17 mouse cellular contexts compared by ENCODE assay signal in the genomic region with DNA sequence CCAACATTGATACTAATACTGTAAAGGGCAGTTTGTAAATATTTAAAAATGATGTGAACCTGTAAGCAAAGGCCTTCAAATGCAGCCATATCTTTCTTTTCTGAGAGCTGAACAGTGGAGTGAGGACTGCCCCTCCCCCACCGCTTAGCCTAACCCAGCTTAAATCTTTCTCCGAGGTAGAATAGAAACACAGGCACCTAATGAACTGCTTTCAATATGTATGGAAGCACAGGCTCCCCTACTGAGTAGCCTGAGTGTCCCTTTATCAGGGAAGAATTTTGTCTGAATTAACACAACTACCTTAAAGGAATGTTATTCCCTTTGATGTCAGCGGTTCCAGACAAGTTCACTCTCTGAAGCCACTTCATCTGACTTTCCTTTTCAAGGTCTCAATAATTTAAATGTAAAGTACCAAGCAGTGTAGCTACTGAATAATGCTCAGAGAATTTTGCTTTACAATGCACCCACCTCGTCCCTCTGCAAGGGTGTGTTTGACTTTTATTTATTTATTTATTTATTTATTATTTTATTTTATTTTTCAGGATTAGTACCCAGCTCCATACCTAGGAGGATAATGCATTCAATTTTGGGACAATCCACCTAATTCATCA. TPM values are rescaled to one million over a fixed set of nuclear protein-coding genes. Genes with fewer than 3 reads are reported as not detected.
DNase-seq lines count a peak whose midpoint lies in the region; ATAC-seq and TF ChIP-seq lines count a peak whose summit lies in the region.
"Had no signal": no experiment of that assay in that cellular context is flagged by ENCODE, and none has a peak within 500 bp of the region (broad histone marks: within the 10 kb centered on the region; RNA-seq: fewer than 3 reads in every experiment).

No protein-coding gene starts in this region.

- no peak for ATAC-seq in heart, embryonic 13.5 days (ENCODE audit: extremely low read depth, insufficient number of reproducible peaks, low FRiP score, low TSS enrichment)
- ATAC-seq in midbrain, embryonic 12.5 days (ENCODE audit: low FRiP score, low read depth), result peak; percentile 81
- no peak for ATAC-seq in midbrain, postnatal 0 days (ENCODE audit: low FRiP score)
- ATAC-seq in midbrain, embryonic 14.5 days (ENCODE audit: low FRiP score, low TSS enrichment), result peak; percentile 68
- no peak for ATAC-seq in erythroblast, adult 5-6 weeks (replicated peaks; ENCODE audit: low FRiP score, poor library complexity, severe bottlenecking)
- ATAC-seq: liver, postnatal 0 days had no signal

- no peak for DNase-seq in heart, postnatal 36 days
- no peak for DNase-seq in midbrain, postnatal 0 days (ENCODE audit: low spot score)
- peak; percentile 41 for DNase-seq in embryo, embryonic 10.5 days (ENCODE audit: low spot score)
- DNase-seq in midbrain, embryonic 14.5 days, result peak; percentile 73
- DNase-seq in c-Kit-positive CD71-positive TER-119-positive erythroid progenitor cells, embryonic 14.5 days (ENCODE audit: low spot score), result no peak
- DNase-seq: cerebellum, adult 18-20 months; gastrocnemius, postnatal 14 days; heart, postnatal 4 days; kidney, adult 18-20 months; liver, postnatal 0 days had no signal

- no peaks in the 10 kb centered on the region for H3K9me3 ChIP-seq in heart, embryonic 13.5 days
- no peaks in the 10 kb centered on the region for H3K9me3 ChIP-seq in midbrain, embryonic 12.5 days
- H3K9me3 ChIP-seq in midbrain, postnatal 0 days (ENCODE audit: low read length), result no peaks in the 10 kb centered on the region
- no peaks in the 10 kb centered on the region for H3K9me3 ChIP-seq in midbrain, embryonic 14.5 days (ENCODE audit: control insufficient read depth, low read length)
- H3K9me3 ChIP-seq: limb, embryonic 13.5 days had no signal

- TF ChIP-seq CTCF in midbrain, postnatal 0 days (IDR thresholded peaks at IDR 0.05), result no peak

- H3K36me3 ChIP-seq in heart, embryonic 13.5 days, result no peaks in the 10 kb centered on the region
- no peaks in the 10 kb centered on the region for H3K36me3 ChIP-seq in midbrain, embryonic 12.5 days
- no peaks in the 10 kb centered on the region for H3K36me3 ChIP-seq in midbrain, postnatal 0 days (ENCODE audit: insufficient read depth, low read length)
- H3K36me3 ChIP-seq in midbrain, embryonic 14.5 days (ENCODE audit: control insufficient read depth, insufficient read depth, low read length), result no peaks in the 10 kb centered on the region
- H3K36me3 ChIP-seq: limb, embryonic 13.5 days had no signal

- H3K4me3 ChIP-seq in heart, embryonic 13.5 days, result no peak overlapping the region
- H3K4me3 ChIP-seq in midbrain, embryonic 12.5 days, result no peak overlapping the region
- H3K4me3 ChIP-seq in midbrain, postnatal 0 days (ENCODE audit: low read depth, low read length), result no peak overlapping the region
- no peak overlapping the region for H3K4me3 ChIP-seq in midbrain, embryonic 14.5 days (replicated peaks; ENCODE audit: low read depth, low read length)
- H3K4me3 ChIP-seq: left cerebral cortex, adult 2 months; limb, embryonic 13.5 days; myocyte had no signal

- no peak overlapping the region for H3K9ac ChIP-seq in heart, embryonic 13.5 days
- H3K9ac ChIP-seq in midbrain, embryonic 12.5 days (replicated peaks), result no peak overlapping the region
- no peak overlapping the region for H3K9ac ChIP-seq in midbrain, postnatal 0 days (replicated peaks; ENCODE audit: low read length, poor library complexity, severe bottlenecking)
- no peak overlapping the region for H3K9ac ChIP-seq in midbrain, embryonic 14.5 days (replicated peaks; ENCODE audit: low read length)
- H3K9ac ChIP-seq: limb, embryonic 13.5 days; liver, postnatal 0 days had no signal

- H3K27me3 ChIP-seq in heart, embryonic 13.5 days (replicated peaks), result no peaks in the 10 kb centered on the region
- H3K27me3 ChIP-seq in midbrain, embryonic 12.5 days, result no peaks in the 10 kb centered on the region
- no peaks in the 10 kb centered on the region for H3K27me3 ChIP-seq in midbrain, postnatal 0 days (ENCODE audit: insufficient read depth, low read length)
- no peaks in the 10 kb centered on the region for H3K27me3 ChIP-seq in midbrain, embryonic 14.5 days (ENCODE audit: control insufficient read depth, insufficient read depth, low read length)
- H3K27me3 ChIP-seq: limb, embryonic 13.5 days had no signal

- 0 out of 2 replicates have a peak, but pooled peaks cover 2% of the 10 kb centered on the region for H3K4me1 ChIP-seq in heart, embryonic 13.5 days
- H3K4me1 ChIP-seq in midbrain, embryonic 12.5 days, result peaks cover 11% of the 10 kb centered on the region
- H3K4me1 ChIP-seq in midbrain, postnatal 0 days (ENCODE audit: insufficient read depth, low read length), result no peaks in the 10 kb centered on the region
- peaks cover 5% of the 10 kb centered on the region for H3K4me1 ChIP-seq in midbrain, embryonic 14.5 days (ENCODE audit: control insufficient read depth, insufficient read depth, low read length)

- peak overlapping the region; percentile 43 for H3K4me2 ChIP-seq in heart, embryonic 13.5 days
- 0 out of 2 replicates have a peak overlapping the region, but pooled peaks have one; percentile 21 for H3K4me2 ChIP-seq in midbrain, embryonic 12.5 days (replicated peaks)
- no peak overlapping the region for H3K4me2 ChIP-seq in midbrain, postnatal 0 days (ENCODE audit: low read depth, low read length, poor library complexity, severe bottlenecking)
- H3K4me2 ChIP-seq in midbrain, embryonic 14.5 days (ENCODE audit: low read length), result no peak overlapping the region
- H3K4me2 ChIP-seq: limb, embryonic 13.5 days had no signal

- H3K27ac ChIP-seq in heart, embryonic 13.5 days (replicated peaks), result no peak overlapping the region
- H3K27ac ChIP-seq in midbrain, embryonic 12.5 days (replicated peaks), result no peak overlapping the region
- H3K27ac ChIP-seq in midbrain, postnatal 0 days (ENCODE audit: low read depth, low read length), result no peak overlapping the region
- no peak overlapping the region for H3K27ac ChIP-seq in midbrain, embryonic 14.5 days (replicated peaks; ENCODE audit: low read depth, low read length)
- H3K27ac ChIP-seq: left cerebral cortex, adult 2 months; limb, embryonic 13.5 days; macrophage had no signal

- intact Hi-C loops in heart, postnatal 36 days (cut with DNase I), result no loop called here

- 23% methylated on average over 4 of the region's 4 CpGs for WGBS in heart, embryonic 13.5 days
- WGBS in midbrain, embryonic 12.5 days, result 4% methylated on average over 4 of the region's 4 CpGs
- WGBS in midbrain, postnatal 0 days, result 8% methylated on average over 4 of the region's 4 CpGs
- WGBS in midbrain, embryonic 14.5 days, result 5% methylated on average over 4 of the region's 4 CpGs

RNA-seq across cellular contexts. Expression of gene Plcb4, which starts 44.1 kb away (rescaled TPM):
- polyA plus RNA-seq in heart, embryonic 13.5 days (2015; fragmentation: Nextera tagmentation; extraction: Ambion mirVana), result 26.0 and 27.3 TPM in 2 replicates
- 10 to 100 TPM; 57.1 to 79.8 TPM for total RNA-seq in heart, postnatal 36 days (2021)
- 27.2 and 28.5 TPM in 2 replicates for polyA plus RNA-seq in midbrain, embryonic 12.5 days (2016; fragmentation: Nextera tagmentation; extraction: Ambion mirVana)
- 62.0 and 66.6 TPM in 2 replicates for total RNA-seq in midbrain, postnatal 0 days (2014; rRNA removed)
- 26.1 and 31.4 TPM in 2 replicates for polyA plus RNA-seq in midbrain, postnatal 0 days (2015; fragmentation: Nextera tagmentation; extraction: Ambion mirVana)
- 51.3 and 52.4 TPM in 2 replicates for polyA plus RNA-seq in midbrain, embryonic 14.5 days (2014; fragmentation: Nextera tagmentation; extraction: Ambion mirVana)
- total RNA-seq in erythroblast, adult 5-6 weeks (2015; ENCODE audit: low replicate concordance), result 5.9 and 11.7 TPM in 2 replicates
- total RNA-seq in erythroblast, adult 5-6 weeks (2017; ENCODE audit: low replicate concordance), result 1.4 and 3.0 TPM in 2 replicates

Comparison
In these comparisons a context has a peak if more than half of its experiments do, and no peak if none do; other contexts are left out.
1. ATAC-seq: peak in midbrain, embryonic 12.5 days (single experiment) and midbrain, embryonic 14.5 days (single experiment); none in heart, embryonic 13.5 days (single experiment), midbrain, postnatal 0 days (single experiment) and erythroblast, adult 5-6 weeks (single experiment).
2. H3K4me2 ChIP-seq: peak in heart, embryonic 13.5 days (single experiment) and midbrain, embryonic 12.5 days (single experiment); none in midbrain, postnatal 0 days (single experiment) and midbrain, embryonic 14.5 days (single experiment).
3. DNase-seq: peak in embryo, embryonic 10.5 days (single experiment) and midbrain, embryonic 14.5 days (single experiment); none in heart, postnatal 36 days (0 of 2), midbrain, postnatal 0 days (single experiment) and c-Kit-positive CD71-positive TER-119-positive erythroid progenitor cells, embryonic 14.5 days (single experiment).